9 mouse cellular contexts compared by ENCODE assay signal in genomic region chr19:56997164-56997599, GRCm38 (mm10). TPM values are rescaled to one million over a fixed set of nuclear protein-coding genes. Genes with fewer than 3 reads are reported as not detected.
DNase-seq lines count a peak whose midpoint lies in the region; ATAC-seq and TF ChIP-seq lines count a peak whose summit lies in the region.
"Had no signal": no experiment of that assay in that cellular context is flagged by ENCODE, and none has a peak within 500 bp of the region (broad histone marks: within the 10 kb centered on the region; RNA-seq: fewer than 3 reads in every experiment).

No protein-coding gene starts in this region.

- no peak for ATAC-seq in heart, embryonic 13.5 days (ENCODE audit: extremely low read depth, insufficient number of reproducible peaks, low FRiP score, low TSS enrichment)
- ATAC-seq in kidney, postnatal 0 days (replicated peaks; ENCODE audit: low FRiP score, low read depth): peak; percentile 84

- H3K9me3 ChIP-seq in heart, embryonic 13.5 days: no peaks in the 10 kb centered on the region
- H3K9me3 ChIP-seq in kidney, postnatal 0 days (replicated peaks; ENCODE audit: low read length): no peaks in the 10 kb centered on the region

- H3K9ac ChIP-seq in heart, embryonic 13.5 days: peak overlapping the region; percentile 54
- H3K9ac ChIP-seq in kidney, postnatal 0 days (ENCODE audit: low read depth, low read length): no peak overlapping the region

- peak overlapping the region; percentile 31 for H3K4me3 ChIP-seq in heart, embryonic 13.5 days
- H3K4me3 ChIP-seq in kidney, postnatal 0 days (replicated peaks; ENCODE audit: low read depth, low read length): no peak overlapping the region

- WGBS in heart, embryonic 13.5 days: 4% methylated on average over 10 of the region's 10 CpGs
- 0% methylated on average over 10 of the region's 10 CpGs for WGBS in kidney, postnatal 0 days

- peak overlapping the region; percentile 62 for H3K4me2 ChIP-seq in heart, embryonic 13.5 days
- peak overlapping the region; percentile 17; the same call in 1 of the 2 replicates for H3K4me2 ChIP-seq in kidney, postnatal 0 days (ENCODE audit: low read length)

- H3K27me3 ChIP-seq in heart, embryonic 13.5 days (replicated peaks): no peaks in the 10 kb centered on the region
- no peaks in the 10 kb centered on the region for H3K27me3 ChIP-seq in kidney, postnatal 0 days (ENCODE audit: insufficient read depth, low read length)

- peak overlapping the region; percentile 55 for H3K27ac ChIP-seq in heart, embryonic 13.5 days (replicated peaks)
- peak overlapping the region; percentile 79 for H3K27ac ChIP-seq in kidney, postnatal 0 days

- TF ChIP-seq CTCF in kidney, postnatal 0 days (IDR thresholded peaks at IDR 0.05; ENCODE audit: low read depth): peak; percentile 48; the same call in 1 of the 2 replicates

- H3K4me1 ChIP-seq in heart, embryonic 13.5 days: peaks cover 22% of the 10 kb centered on the region
- peaks cover 23% of the 10 kb centered on the region for H3K4me1 ChIP-seq in kidney, postnatal 0 days (replicated peaks; ENCODE audit: insufficient read depth, low read length)

- no peaks in the 10 kb centered on the region for H3K36me3 ChIP-seq in heart, embryonic 13.5 days
- no peaks in the 10 kb centered on the region for H3K36me3 ChIP-seq in kidney, postnatal 0 days (ENCODE audit: insufficient read depth, low read length)

- peak; percentile 49 for DNase-seq in Muller cell, postnatal 12 days (ENCODE audit: inconsistent ontology term)
- DNase-seq in embryo, embryonic 11.5 days (ENCODE audit: low read depth, low spot score): peak; percentile 58
- peak; percentile 96 for DNase-seq in kidney, postnatal 0 days (ENCODE audit: low spot score)
- DNase-seq in lung, postnatal 36 days: peak; percentile 82
- no peak for DNase-seq in frontal cortex, postnatal 14 days (ENCODE audit: low spot score in 2 of 2)
- DNase-seq in layer of hippocampus, adult 9-11 months: no peak
- DNase-seq in left cerebral cortex, adult 18-20 months (ENCODE audit: low spot score in 2 of 2): no peak

RNA-seq across cellular contexts. Expression of gene Afap1l2, which starts 10.8 kb away (rescaled TPM):
- 1.6 and 1.7 TPM in 2 replicates for polyA plus RNA-seq in heart, embryonic 13.5 days (2015; fragmentation: Nextera tagmentation; extraction: Ambion mirVana)
- 21.3 and 22.0 TPM in 2 replicates for polyA plus RNA-seq in kidney, postnatal 0 days (2015; fragmentation: Nextera tagmentation; extraction: Ambion mirVana)
- 1 to 10 TPM; 7.5 to 8.0 TPM for total RNA-seq in left cerebral cortex, adult 18-20 months (2021)
- total RNA-seq: neutrophil, adult 5-6 weeks had no signal

Comparison
In these comparisons a context has a peak if more than half of its experiments do, and no peak if none do; other contexts are left out.
1. DNase-seq: peak in Muller cell, postnatal 12 days (single experiment), embryo, embryonic 11.5 days (single experiment), kidney, postnatal 0 days (single experiment) and lung, postnatal 36 days (single experiment); none in frontal cortex, postnatal 14 days (0 of 2), layer of hippocampus, adult 9-11 months (single experiment) and left cerebral cortex, adult 18-20 months (0 of 2).